Mouse (Mus musculus): ENCODE data around the gene Ndrg2. TPM values are rescaled to one million over a fixed set of nuclear protein-coding genes. Genes with fewer than 3 reads are reported as not detected.
"Not testable (repeated sequence)": the region's sequence is repeated elsewhere in the genome, so short reads cannot be mapped to it uniquely, and the experiment has no call there.

Gene Ndrg2
- total RNA-seq (2021): 100 to 1,000 TPM; 155 to 181 TPM
- long read RNA-seq, experiment 1, transcript Ndrg2-202 (15 exons, 2,103 nt): major isoform, 73 of 225 reads
- long read RNA-seq, experiment 1, transcript Ndrg2-201 (16 exons, 2,099 nt): minor isoform, 48 of 225 reads
- long read RNA-seq, experiment 1, partial matches to known transcripts: 7 of 225 reads
- long read RNA-seq, experiment 1, other reads (novel, unspliced or antisense): 97 of 225 reads
- long read RNA-seq, experiment 2, transcript Ndrg2-202 (15 exons, 2,103 nt): major isoform, 89 of 235 reads
- long read RNA-seq, experiment 2, transcript Ndrg2-201 (16 exons, 2,099 nt): minor isoform, 47 of 235 reads
- long read RNA-seq, experiment 2, partial matches to known transcripts: 8 of 235 reads
- long read RNA-seq, experiment 2, other reads (novel, unspliced or antisense): 91 of 235 reads

- DNase-seq (ENCODE audit: low spot score in 2 of 2): peak; percentile 31 to 55
These were observed at the start of gene Ndrg2 for GRCm38 (mm10) chr14:51913960-51914762. Gene Ndrg2 (minus strand): TSS chr14:51914158.

DNA sequence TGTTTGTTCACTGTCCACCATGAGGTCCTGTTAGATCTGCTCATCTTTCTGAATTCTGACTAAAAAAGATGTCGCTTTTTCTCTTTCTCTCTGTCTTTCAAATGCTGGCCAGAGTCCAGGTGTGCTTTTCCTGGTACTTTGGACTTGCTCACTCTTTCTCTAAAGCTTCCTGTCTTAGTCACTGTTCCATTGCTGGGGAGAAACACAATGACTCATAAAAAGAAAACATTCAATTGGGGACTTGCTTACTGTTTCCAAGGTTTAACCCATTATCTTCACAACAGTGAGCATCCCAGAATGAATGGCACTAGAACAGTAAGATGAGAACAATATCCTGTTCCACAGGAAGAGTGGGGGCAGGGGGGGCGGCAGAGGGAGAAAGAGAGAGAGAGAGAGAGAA is 46.4 kb upstream of the Ndrg2 start:
- DNase-seq (ENCODE audit: low spot score in 2 of 2): no peak

DNA sequence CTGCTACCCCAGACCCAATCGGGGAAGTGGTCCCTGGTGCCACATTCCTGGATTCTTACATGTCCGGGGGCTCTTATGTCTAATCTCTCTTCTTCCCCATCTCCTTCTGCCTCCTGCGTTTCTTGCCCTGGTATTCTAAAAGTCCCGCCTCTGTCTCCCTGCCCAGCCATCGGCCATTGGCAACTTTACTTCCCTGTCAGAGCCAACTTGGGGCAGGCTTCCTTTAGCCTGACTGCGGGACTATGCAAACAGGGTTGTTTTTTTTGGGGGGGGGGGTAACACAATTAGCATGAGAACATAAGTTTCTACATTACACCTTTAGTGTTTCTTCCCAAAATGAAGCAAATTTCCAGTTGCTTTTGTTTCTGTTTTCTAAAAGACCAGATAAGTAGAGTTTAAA is 29.4 kb upstream of the Ndrg2 start:
- DNase-seq (ENCODE audit: low spot score in 2 of 2): no peak

DNA sequence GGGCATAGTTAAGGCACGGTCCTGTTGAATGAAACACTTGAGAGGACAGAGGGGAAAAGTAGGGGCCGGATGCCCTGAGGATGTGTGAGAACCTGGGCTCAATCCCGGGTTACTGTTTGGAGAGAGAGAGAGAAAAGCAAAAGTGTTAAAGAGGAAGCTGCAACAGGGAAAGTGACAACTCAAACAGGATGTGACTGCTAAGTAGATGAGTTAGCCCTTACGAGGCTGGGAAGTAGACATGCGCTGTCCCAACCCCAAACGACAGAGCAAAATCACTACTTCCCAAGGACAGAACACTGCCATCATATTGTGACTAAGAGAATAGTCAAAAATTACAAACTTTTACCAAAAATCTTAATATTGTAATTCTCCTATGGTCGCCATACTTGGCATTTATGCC is 28.3 kb upstream of the Ndrg2 start:
- no peak for DNase-seq (ENCODE audit: low spot score in 2 of 2)

- no peak for DNase-seq (ENCODE audit: low spot score in 2 of 2)
These were observed 27.6 kb upstream of the Ndrg2 start for GRCm38 (mm10) chr14:51941577-51941976.

- no peak for DNase-seq (ENCODE audit: low spot score in 2 of 2)
These were observed 27.1 kb upstream of the Ndrg2 start for GRCm38 (mm10) chr14:51940944-51941560.

- no peak for DNase-seq (ENCODE audit: low spot score in 2 of 2)
These were observed 25.0 kb upstream of the Ndrg2 start for GRCm38 (mm10) chr14:51939005-51939404.

GRCm38 (mm10) chr14:51932092-51933020 is 18.4 kb upstream of the Ndrg2 start:
- DNase-seq (ENCODE audit: low spot score in 2 of 2): no peak

GRCm38 (mm10) chr14:51930824-51931223 is 16.9 kb upstream of the Ndrg2 start:
- DNase-seq (ENCODE audit: low spot score in 2 of 2): peak in 1 of 2 experiments; percentile 46

DNA sequence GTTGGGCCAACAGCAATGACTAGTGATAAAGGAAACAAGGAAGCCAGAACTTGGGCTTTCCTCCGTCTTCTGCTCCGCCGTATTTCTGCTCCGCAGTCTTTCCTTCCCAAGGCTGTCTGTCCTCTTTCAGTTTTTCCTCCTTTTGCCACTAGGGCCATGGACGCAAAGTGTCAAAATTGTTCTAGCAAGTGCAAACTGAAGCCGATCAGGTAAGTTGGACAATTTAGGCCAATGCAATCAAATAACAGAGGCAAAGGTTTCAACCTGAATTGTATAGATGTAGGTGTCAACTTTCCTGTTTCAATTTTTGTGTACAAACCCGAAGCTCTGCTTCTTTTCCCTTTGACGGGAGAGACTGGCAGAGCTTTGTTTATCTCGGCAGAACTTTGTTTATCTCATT is 16.0 kb upstream of the Ndrg2 start:
- no peak for DNase-seq (ENCODE audit: low spot score in 2 of 2)

GRCm38 (mm10) chr14:51929309-51929943 is 15.5 kb upstream of the Ndrg2 start:
- no peak for DNase-seq (ENCODE audit: low spot score in 2 of 2)

- DNase-seq (ENCODE audit: low spot score in 2 of 2): not testable (repeated sequence)
These were observed 13.0 kb upstream of the Ndrg2 start for GRCm38 (mm10) chr14:51926930-51927329.

- DNase-seq (ENCODE audit: low spot score in 2 of 2): no peak
These were observed 9.5 kb upstream of the Ndrg2 start for GRCm38 (mm10) chr14:51923492-51923891.

DNA sequence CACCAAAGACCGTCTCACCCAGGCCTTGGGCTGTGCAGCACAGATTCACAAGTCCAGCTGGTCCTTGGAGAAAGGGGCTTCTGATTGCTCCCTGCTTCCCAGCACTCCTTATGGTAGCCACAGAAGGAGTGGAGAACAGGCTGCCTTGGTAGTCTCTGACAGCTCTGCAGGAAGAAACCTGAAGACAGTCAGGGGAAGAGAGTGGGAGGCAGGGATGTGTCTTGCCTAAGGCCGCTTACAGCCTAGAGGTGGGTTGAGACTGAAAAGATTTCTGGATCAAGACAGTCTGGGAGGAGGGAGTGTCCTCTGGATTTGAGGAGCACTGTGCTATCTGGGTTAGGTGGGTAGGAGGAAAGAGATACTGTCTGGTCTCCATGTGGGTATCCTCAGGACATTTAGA is 9.0 kb upstream of the Ndrg2 start:
- DNase-seq (ENCODE audit: low spot score in 2 of 2): no peak

DNA sequence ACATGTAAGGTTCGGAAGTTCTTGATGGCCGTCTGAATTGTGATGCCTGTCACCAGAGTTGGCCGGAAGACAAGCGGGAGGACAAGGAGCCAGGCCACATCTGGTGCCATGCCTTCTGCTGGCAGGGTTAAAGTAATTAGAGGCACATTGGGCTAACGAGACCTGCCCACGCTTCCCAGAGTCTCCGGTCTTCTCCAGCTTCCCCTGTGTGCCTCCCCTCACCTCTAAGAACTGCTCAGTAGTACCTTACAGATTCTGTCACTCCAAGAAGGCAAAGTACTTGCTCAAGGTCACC is 8.6 kb upstream of the Ndrg2 start, which contains the start of gene Rnase13:
TSS of gene Rnase13 (minus strand) at position 203 of the 295 bp plus-strand sequence.
- DNase-seq (ENCODE audit: low spot score in 2 of 2): no peak

DNA sequence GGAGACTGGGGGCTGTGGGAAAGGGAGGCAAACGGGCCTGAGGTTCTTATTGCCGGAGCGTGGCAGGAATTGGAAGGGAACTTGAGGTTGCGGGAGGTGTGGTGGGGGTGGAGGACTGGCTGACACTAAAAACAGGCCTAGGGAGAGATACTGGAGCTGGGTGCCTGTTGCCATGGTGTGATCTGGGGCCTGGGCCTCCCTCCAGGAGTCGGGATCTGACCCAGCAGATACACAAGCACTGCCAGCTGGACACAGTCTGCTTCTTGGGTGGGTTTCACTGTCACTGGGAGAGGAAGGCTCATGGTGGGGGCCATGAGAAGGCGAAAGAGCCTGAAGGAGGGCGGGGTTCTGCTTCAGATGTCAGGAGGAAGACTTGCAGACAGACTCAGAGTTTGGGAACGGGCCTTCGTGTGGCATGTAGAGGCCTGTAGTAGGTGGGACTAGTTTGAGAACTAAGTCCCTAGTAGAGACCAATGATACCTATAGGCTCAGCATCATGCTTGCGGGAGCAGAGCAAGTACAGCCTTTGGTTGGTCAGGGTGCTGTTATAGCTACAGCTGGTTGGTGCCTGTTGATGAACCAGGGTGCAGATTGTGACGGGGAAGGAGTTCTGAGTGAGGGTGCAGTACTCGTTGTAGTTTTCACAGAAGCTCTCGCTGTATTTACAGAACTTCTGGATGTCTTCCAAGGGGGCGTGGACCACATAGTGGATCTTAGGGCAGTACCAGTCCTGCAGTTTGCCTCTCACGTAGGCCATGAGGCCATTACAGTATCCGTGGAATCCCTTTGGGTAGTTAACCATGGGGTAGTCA is 8.0 kb upstream of the Ndrg2 start:
- no peak for DNase-seq (ENCODE audit: low spot score in 2 of 2)

GRCm38 (mm10) chr14:51918966-51919365 is 5.0 kb upstream of the Ndrg2 start:
- DNase-seq (ENCODE audit: low spot score in 2 of 2): no peak

- no peak for DNase-seq (ENCODE audit: low spot score in 2 of 2)
These were observed 4.2 kb upstream of the Ndrg2 start, which contains the start of gene Tppp2 for GRCm38 (mm10) chr14:51918125-51918524. Gene Tppp2 (plus strand): TSS chr14:51918425.

- no peak for DNase-seq (ENCODE audit: low spot score in 2 of 2)
These were observed 2.6 kb upstream of the Ndrg2 start for GRCm38 (mm10) chr14:51916539-51916938.
